Mouse (Mus musculus) olfactory bulb, adult 2 months (tissue): ENCODE measurements at regions not wholly inside any gene's neighbourhood (a gene's known extent, or its start where the extent isn't known, plus 50 kb on each side); places are given as distances from the start of the nearest gene placed in this dataset.

Experiments used
- H3K27ac ChIP-seq: fragments of 200-500 bp; 2 replicates; pipeline ENCODE4 v1.5.1; 2012; ENCODE audit warnings: low read depth, low read length; ENCODE audit not compliant: insufficient read depth
- H3K4me1 ChIP-seq: fragments of 200-500 bp; 2 replicates; pipeline ENCODE4 v1.6.1; 2012; ENCODE audit warnings: low read length; ENCODE audit not compliant: control insufficient read depth, insufficient read depth
- H3K4me3 ChIP-seq: fragments of 200-500 bp; 2 replicates; pipeline ENCODE4 v1.5.1; 2012; ENCODE audit warnings: mild to moderate bottlenecking, low read depth, low read length, moderate library complexity; ENCODE audit not compliant: insufficient read depth
- CTCF ChIP-seq: fragments of 200-500 bp; IDR thresholded peaks from 2 replicates; pipeline ENCODE4 v1.5.1; 2012; ENCODE audit warnings: low read depth, mild to moderate bottlenecking, low read length, moderate library complexity; ENCODE audit not compliant: insufficient read depth
- POLR2A ChIP-seq: fragments of 200-500 bp; IDR thresholded peaks from 2 replicates; pipeline ENCODE4 v1.6.1; 2012; ENCODE audit warnings: mild to moderate bottlenecking, low read depth, low read length, moderate library complexity; ENCODE audit not compliant: insufficient read depth
- WGBS: fragments of 180-500 bp; shearing (Covaris S2); methylation state at CpG from one replicate; pipeline ENCODE4 v1.1.7; 2018; 5-methylcytosine and 5-hydroxymethylcytosine counted together

- no peaks in the 10 kb centered on the region for H3K4me1 ChIP-seq
- TF ChIP-seq POLR2A, result no peak
- no peak for TF ChIP-seq CTCF
- H3K27ac ChIP-seq, result no peak overlapping the region
- H3K4me3 ChIP-seq, result no peak overlapping the region
- WGBS, result 77% methylated on average over 5 of the region's 5 CpGs
Observed at GRCm38 (mm10) chr3:143001952-143002351, 120.1 kb upstream of the Pkn2 start.

GRCm38 (mm10) chr3:142995981-142996743 is 114.4 kb upstream of the Pkn2 start:
- 52% methylated on average over 3 of the region's 3 CpGs for WGBS
- Histone ChIP-seq H3K27ac (no peak overlapping the region), H3K4me1 (no peaks in the 10 kb centered on the region), H3K4me3 (no peak overlapping the region)
- TF ChIP-seq CTCF, result no peak
- no peak for TF ChIP-seq POLR2A

GRCm38 (mm10) chr3:142984547-142984946 is 102.7 kb upstream of the Pkn2 start:
- 92% methylated on average over 5 of the region's 5 CpGs for WGBS
- Histone ChIP-seq H3K4me1 (no peaks in the 10 kb centered on the region), H3K27ac (no peak overlapping the region), H3K4me3 (no peak overlapping the region)
- TF ChIP-seq CTCF (no peak), POLR2A (no peak)

DNA sequence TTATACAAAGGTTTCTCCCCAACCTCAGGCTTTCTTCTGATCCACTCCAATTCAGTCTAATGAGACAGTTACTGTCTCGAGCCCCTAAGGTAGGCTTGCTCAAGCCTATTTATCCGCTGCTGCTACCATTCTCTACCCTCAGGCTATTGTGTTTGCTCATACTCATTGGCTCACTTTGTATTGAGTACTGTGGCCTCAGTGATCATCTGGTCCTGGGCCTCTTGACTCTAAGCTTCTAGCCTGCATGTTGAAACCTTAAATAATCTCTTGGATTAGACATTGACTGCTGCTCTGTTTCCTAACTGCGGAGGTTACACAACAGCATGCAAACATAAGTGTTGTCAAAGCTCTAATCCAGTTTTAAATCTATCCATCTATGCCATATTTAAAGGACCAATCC is 99.4 kb upstream of the Pkn2 start:
- TF ChIP-seq POLR2A (no peak), CTCF (no peak)
- no peak overlapping the region for H3K27ac ChIP-seq
- H3K4me3 ChIP-seq, result no peak overlapping the region
- 79% methylated on average over 3 of the region's 3 CpGs for WGBS
- no peaks in the 10 kb centered on the region for H3K4me1 ChIP-seq

DNA sequence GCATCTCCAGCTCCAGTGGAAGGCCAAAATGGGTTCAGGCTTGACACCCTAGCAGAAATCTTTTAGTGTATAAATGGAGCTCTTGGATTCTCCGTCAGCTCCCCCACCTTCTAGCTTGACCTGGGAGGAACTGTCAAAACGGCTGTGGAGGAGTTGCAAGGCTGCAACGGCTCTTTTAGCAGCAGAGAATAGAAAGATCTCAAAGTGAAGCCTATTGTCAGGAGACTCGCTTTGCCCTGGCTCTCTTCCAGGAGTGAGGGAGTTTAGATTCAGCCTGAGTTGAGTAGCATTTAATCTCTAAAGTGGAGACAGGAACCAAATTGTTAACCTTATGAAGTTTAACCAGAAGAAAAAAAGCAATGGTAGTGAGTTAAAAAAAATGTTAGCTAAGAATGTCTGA is 97.4 kb upstream of the Pkn2 start:
- no peak for TF ChIP-seq POLR2A
- TF ChIP-seq CTCF, result no peak
- Histone ChIP-seq H3K4me1 (no peaks in the 10 kb centered on the region), H3K27ac (no peak overlapping the region), H3K4me3 (no peak overlapping the region)
- 17% methylated on average over 4 of the region's 4 CpGs for WGBS

- Histone ChIP-seq H3K4me1 (no peaks in the 10 kb centered on the region), H3K4me3 (no peak overlapping the region), H3K27ac (no peak overlapping the region)
- no peak for TF ChIP-seq CTCF
- TF ChIP-seq POLR2A, result no peak
- WGBS, result 80% methylated on average over 7 of the region's 7 CpGs
Observed at GRCm38 (mm10) chr3:142976519-142977394, 95.0 kb upstream of the Pkn2 start.

DNA sequence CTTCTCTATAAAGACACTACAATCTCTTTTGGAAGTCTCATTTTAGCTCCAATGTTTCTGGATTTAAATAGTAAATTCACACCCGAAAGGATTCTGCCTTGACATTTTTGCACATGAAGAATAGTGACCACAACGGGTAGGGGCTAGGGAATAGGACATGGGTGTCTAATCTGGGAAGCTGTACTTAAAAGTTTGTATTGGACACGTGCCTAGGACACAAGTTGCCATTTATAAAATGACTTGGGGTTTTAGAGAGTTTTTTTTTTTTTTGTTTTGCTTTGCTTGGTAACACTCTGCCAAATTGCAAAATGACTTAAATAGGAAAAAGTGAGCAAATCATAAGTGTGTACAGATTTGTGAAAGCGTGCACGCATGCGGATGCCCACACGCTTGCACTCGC is 93.8 kb upstream of the Pkn2 start:
- WGBS, result 82% methylated on average over 8 of the region's 8 CpGs
- Histone ChIP-seq H3K4me3 (no peak overlapping the region), H3K4me1 (no peaks in the 10 kb centered on the region), H3K27ac (no peak overlapping the region)
- TF ChIP-seq POLR2A (no peak), CTCF (no peak)

- no peak overlapping the region for H3K27ac ChIP-seq
- H3K4me3 ChIP-seq, result no peak overlapping the region
- no peak for TF ChIP-seq CTCF
- TF ChIP-seq POLR2A, result no peak
- H3K4me1 ChIP-seq, result no peaks in the 10 kb centered on the region
- WGBS, result 57% methylated on average over 2 of the region's 2 CpGs
Observed at GRCm38 (mm10) chr3:142969501-142969900, 87.7 kb upstream of the Pkn2 start.

DNA sequence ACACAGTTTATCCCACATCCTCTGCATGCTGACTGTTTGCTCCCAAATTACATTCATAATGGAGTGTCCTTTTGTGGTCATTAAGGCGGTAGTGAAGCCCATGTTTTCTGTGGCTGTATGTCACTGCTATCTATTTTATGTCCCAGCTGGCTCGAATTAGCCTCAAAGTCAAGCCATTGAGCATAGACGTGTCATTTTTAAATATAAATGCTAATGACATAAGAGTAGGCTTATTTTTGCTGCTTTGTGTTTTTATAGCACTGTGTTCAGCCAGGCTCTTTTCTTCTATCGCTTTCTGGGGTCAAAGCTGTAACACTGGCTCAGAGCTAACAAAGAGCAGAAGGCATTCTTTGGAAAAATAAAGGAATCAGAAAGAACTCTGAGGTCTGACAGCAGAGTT is 83.8 kb upstream of the Pkn2 start:
- H3K4me1 ChIP-seq, result no peaks in the 10 kb centered on the region
- 74% methylated on average over 4 of the region's 4 CpGs for WGBS
- H3K27ac ChIP-seq, result no peak overlapping the region
- TF ChIP-seq POLR2A, result no peak
- no peak for TF ChIP-seq CTCF
- no peak overlapping the region for H3K4me3 ChIP-seq
